Mouse (Mus musculus) embryo, embryonic 9.5 days (tissue): ENCODE data around the gene Adarb1.

Experiments used
- DNase-seq: peaks from one replicate; pipeline ENCODE4 v3.0.0-alpha.2; 2017; ENCODE audit errors: extremely low spot score

Adarb1 gene

DNA sequence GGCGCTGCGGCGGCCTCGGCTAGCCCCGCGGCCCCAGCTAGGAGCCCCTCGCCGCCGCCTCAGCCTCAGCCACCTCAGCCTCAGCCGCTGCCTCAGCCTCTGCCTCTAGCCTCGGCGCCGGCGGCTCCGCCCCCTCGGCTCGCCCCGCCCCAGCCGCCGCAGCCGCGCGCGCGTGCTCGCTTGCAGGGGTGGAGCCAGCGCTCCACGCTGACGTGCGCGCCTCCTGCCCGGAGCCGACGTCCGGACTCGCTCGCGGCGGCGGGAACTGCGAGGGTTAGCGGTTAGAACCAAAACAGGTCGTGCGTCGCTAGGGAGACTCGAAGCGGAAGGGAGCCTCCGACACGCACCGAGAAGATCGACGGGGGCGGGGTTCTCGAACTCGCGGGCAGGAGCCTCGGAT is at the start of gene Adarb1:
Adarb1 (minus strand) TSS at position 133 of the 400 bp plus-strand sequence.
- peak; percentile 95 for DNase-seq

- no peak for DNase-seq
These were observed 49.3 kb upstream of the Adarb1 start for GRCm38 (mm10) chr10:77467407-77467806.

DNA sequence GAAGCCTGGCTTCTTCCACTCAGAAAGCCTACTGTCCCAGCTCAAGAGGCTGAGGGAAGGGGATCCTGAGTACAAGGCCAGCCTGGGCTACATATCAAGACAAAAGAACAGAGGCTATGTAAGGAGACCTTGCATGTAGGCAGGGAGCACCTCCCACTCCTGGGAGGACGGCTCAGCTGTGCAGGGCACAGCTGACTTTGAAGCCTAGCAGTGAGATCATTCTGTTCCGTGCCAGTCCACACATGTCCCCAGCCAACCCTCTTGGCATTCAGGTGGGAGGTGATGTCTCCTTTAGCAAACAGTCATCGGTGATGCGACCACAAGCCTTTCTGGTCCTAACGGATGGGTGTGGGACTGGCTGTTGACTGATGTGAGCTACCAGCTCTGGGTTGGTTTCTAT is 47.8 kb upstream of the Adarb1 start:
- no peak for DNase-seq

DNA sequence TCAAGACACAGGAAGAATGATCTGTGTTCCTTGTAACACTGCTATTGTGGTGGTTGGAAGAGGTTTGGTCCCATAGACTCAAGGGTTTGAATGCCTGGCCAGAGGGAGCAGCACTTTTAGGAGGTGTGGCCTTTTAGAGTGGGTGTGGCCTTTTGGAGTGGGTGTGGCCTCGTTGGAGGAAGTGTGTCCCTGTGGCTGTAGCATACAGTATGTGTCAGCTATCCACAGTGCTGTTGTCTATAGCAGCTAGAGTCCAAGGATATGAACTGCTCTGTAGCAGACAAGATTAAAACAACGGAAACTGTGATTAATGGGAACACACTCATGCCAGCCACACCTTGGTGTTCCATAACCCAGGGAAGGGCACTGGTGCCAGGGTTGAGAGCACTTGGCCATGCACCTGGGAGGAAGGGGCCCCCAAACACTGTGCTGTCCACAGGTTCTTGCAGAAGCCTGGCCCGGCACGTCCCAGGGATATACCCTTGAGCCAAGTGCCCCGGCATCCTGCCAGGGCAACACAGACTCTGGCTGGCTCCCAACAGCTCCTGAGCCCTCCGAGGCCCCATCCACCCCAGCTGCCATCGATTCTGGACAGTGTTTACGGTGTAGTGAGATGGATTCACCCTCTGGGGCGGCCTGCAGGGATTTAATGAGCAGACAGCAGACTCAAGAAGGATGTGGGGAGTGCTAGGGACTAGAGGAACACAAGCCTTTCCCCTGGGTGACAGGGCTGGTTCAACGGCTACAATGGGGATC is 46.3 kb upstream of the Adarb1 start:
- DNase-seq = no peak

GRCm38 (mm10) chr10:77461161-77461560 is 43.1 kb upstream of the Adarb1 start:
- no peak for DNase-seq

- DNase-seq = no peak
These were observed 39.6 kb upstream of the Adarb1 start for GRCm38 (mm10) chr10:77457701-77458100.

- no peak for DNase-seq
These were observed 38.4 kb upstream of the Adarb1 start for GRCm38 (mm10) chr10:77456507-77456906.

DNA sequence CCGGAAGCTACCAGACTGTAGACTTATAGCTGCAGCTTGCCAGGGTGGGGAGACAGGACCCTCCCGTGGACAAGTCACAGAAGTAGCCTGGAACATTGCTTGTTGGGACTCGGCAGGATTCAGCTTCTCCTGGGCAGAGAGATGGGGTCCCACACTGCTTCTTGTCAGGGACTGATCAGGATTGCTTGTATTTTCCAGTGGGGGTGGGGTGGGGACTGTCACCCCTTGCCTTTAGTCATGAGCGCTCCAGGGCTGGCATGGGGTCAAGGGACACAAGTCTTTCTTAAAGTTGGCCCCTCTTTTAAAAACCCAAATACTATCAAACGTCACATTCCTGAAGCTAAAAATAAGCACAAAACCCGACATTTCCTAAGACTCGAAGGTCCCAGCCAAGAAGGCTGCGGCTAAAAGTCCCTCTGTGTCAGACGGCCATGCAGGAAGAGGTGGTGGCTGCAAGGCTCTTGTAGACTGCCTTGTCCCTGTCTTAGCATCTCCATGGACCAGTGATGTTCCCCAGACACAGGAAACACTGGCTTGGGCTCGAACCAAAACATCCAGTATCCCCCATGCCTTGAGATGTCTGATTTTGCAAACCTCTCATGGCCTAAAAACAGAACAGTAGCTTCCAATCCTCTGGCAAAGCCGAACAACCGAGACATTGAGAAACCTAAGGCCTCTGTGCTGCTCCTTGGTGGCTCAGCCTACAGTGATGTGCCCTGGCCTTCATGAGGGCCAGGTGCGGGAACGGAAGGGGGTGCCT is 37.4 kb upstream of the Adarb1 start:
- DNase-seq = no peak

DNA sequence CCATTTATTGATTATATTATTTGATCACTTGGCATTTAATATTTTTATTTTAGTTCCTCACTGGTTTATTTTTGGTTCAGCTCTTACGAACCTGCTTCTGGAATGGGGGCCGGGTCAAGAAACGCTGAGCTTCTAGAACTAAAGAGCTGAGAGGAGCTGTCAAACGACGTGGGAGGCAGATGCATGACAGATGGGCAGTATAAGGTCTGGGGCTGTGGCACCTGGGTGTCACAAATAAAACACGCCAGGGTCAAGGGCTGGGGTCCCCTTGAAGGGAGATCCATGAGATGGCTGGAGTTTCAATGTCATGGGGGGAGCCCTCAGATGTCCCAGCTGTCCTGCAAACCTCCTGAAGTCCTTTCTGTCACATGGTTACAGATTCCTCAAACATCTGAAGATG is 36.7 kb upstream of the Adarb1 start:
- no peak for DNase-seq

GRCm38 (mm10) chr10:77451822-77452221 is 33.8 kb upstream of the Adarb1 start:
- no peak for DNase-seq

DNA sequence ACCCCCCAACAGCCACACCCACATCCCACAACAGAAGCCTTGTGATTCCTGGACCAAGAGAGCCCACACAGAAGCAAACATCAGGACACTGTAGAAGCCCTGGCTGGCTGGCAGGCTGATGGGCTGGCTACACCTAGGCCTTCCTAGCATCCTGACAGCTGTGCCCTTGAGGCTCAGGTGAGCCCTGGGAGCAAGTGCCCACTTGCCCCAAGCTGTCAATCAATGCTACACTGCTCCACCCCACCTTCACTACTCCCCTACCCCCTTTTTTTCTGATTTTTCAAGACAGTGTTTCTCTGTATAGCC is 32.0 kb upstream of the Adarb1 start:
- no peak for DNase-seq

- DNase-seq = peak; percentile 34
These were observed 31.5 kb upstream of the Adarb1 start for GRCm38 (mm10) chr10:77449315-77450158.

DNA sequence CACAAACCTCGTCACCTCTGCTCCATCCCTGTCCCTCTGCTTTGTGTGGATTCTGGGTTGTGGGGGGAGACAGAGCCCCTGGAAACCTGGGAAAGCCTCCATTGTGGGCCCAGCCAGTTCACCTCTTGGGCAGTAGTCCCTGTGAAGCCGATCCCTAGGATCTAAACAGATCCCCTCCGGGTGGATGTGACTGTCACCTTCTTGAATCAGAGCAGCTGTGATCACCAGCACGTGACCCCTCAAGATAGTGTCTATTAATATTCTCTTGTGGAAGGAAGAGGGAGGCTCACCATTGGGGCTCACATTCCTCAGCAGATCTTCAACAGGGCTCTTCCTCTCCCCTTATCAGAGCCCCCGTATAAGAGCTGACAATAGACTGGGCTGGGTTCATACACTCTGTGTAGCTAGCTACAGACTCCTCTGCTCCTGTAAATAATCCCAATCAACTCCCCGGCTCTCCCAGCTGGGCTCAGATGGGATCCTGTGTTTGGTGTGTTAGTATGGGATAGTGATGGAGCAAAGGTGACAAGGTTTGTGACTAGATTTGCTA is 30.7 kb upstream of the Adarb1 start:
- DNase-seq = no peak

GRCm38 (mm10) chr10:77448209-77448608 is 30.1 kb upstream of the Adarb1 start:
- no peak for DNase-seq

DNA sequence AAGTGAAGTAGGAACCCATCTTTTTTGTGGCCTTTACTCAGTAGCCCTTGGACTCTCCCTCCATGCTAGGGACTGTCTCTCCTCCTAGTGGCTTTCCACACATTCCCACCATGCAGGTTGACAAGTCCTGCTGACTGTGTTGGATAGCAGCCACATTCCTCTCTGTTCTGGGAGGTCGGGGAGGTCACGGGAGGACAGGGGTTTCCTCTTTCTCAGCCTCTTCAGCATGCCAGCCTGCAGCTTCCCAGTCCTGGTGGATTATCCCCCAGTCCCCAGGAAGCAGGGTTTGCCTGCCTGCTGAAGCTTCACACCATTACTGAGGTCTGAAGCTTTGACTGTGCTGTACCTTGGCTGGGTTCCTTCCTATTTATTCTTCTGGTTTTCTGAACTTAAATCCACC is 29.7 kb upstream of the Adarb1 start:
- DNase-seq = peak; percentile 62

DNA sequence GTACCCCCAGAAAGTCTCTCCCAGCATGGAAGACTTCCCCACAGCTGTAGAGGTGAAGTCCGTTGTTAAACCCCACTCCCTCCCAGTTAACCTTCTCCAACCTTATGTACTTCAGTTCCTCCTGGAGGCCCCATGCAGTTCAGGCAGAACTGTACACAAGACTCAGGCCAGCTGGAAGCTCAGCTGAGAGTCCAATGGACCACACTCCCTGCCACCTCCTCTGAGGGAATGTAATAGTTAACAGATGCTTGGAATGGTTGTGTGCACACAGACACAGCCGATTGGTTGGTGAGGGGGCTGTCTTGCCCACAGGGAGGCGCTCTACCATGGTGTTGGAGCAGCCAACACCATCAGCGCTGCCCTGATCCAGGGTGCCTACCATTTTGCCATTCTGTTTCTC is 24.2 kb upstream of the Adarb1 start:
- DNase-seq = no peak

GRCm38 (mm10) chr10:77441812-77442211 is 23.7 kb upstream of the Adarb1 start:
- DNase-seq = no peak

GRCm38 (mm10) chr10:77440841-77441755 is 23.0 kb upstream of the Adarb1 start:
- no peak for DNase-seq

- DNase-seq = no peak
These were observed 22.2 kb upstream of the Adarb1 start for GRCm38 (mm10) chr10:77440286-77440685.

DNA sequence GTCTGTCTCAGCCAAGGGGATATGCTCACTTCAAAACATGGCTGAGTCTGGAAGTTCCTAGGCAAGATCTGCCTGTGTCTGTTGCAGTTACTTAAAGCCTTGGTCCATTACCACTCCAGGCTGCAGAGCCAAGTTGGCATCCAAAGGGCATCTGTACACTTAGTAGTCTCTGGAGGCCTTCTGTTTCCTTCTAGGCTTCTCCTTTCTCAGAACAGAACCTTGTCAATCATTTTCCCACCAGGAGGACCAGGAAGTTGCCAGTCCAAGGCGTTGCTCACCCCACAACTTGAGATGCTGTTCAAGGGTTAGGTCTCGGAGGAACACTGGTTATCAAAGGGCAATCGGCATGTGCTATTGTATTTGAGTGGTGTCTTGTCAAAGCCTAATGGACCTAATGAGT is 21.0 kb upstream of the Adarb1 start:
- no peak for DNase-seq

DNA sequence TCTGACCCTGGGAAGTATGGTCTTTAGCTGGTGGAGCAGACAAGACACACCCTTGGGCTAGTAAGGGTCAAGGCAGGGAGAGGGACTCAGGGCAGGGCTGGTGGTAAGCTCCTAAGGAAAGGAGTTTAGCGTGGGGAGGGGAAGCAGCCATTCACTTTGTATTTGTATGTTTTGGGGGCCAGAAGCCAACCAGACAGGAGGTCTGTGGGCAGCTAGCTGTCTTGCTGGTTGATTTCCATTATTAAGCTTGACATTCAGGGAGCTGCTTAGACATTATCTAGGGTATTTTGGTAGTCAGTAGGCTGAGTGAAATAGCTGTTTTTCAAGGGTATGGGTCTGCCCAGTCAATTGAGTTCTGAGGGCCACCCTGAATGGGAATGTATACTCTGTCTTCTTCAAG is 20.0 kb upstream of the Adarb1 start:
- DNase-seq = no peak
